Mouse (Mus musculus): ENCODE results near the gene Atp2b2. TPM values are rescaled to one million over a fixed set of nuclear protein-coding genes. Genes with fewer than 3 reads are reported as not detected.
A peak's percentile ranks its signal among the peaks of the same experiment; 100 is the strongest.

Gene Atp2b2
- polyA plus RNA-seq, 1 experiment = not detected

- H3K4me1 ChIP-seq (ENCODE audit: control insufficient read depth, insufficient read depth, low read length) = peaks cover 23% of the 10 kb centered on the region
- TF ChIP-seq POLR2A (IDR thresholded peaks at IDR 0.05; ENCODE audit: borderline replicate concordance, low read depth, low read length) (no peak), CTCF (IDR thresholded peaks at IDR 0.05; ENCODE audit: low read depth, low read length) (no peak)
- H3K27ac ChIP-seq (ENCODE audit: insufficient read depth, low read depth, low read length) = no peak overlapping the region
- no peak overlapping the region for H3K4me3 ChIP-seq (ENCODE audit: insufficient read depth, low read length)
These were observed 294.1 kb downstream of the Atp2b2 start for GRCm38 (mm10) chr6:113748351-113748750.

DNA sequence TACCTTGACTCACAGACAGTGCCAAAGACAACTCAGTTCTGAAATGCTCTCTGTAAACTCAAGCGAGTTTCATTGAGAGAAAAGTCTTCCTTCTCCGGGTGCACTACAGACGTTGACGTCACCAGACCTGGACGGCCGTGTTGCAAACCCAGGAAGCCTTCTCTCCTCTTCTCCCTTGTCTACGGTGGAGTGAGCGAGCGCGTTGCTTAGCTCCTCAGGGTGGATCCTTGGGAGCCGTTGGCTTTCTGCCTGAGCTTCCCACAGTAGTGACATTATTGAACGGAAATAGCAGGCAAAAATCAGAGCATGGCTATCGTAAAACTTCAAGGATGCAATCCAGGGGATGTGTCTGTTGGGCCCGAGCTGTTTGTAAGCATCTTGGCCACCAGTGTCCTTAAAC is 295.1 kb downstream of the Atp2b2 start:
- TF ChIP-seq POLR2A (IDR thresholded peaks at IDR 0.05; ENCODE audit: borderline replicate concordance, low read depth, low read length) = no peak
- TF ChIP-seq CTCF (IDR thresholded peaks at IDR 0.05; ENCODE audit: low read depth, low read length) = no peak
- Histone ChIP-seq H3K4me1 (ENCODE audit: control insufficient read depth, insufficient read depth, low read length) (peaks cover 17% of the 10 kb centered on the region), H3K4me3 (ENCODE audit: insufficient read depth, low read length) (no peak overlapping the region), H3K27ac (ENCODE audit: insufficient read depth, low read depth, low read length) (no peak overlapping the region)

- Histone ChIP-seq H3K27ac (ENCODE audit: insufficient read depth, low read depth, low read length) (no peak overlapping the region), H3K4me3 (ENCODE audit: insufficient read depth, low read length) (no peak overlapping the region), H3K4me1 (ENCODE audit: control insufficient read depth, insufficient read depth, low read length) (peaks cover 12% of the 10 kb centered on the region)
- TF ChIP-seq CTCF (IDR thresholded peaks at IDR 0.05; ENCODE audit: low read depth, low read length) (no peak), POLR2A (IDR thresholded peaks at IDR 0.05; ENCODE audit: borderline replicate concordance, low read depth, low read length) (no peak)
These were observed 297.3 kb downstream of the Atp2b2 start for GRCm38 (mm10) chr6:113745117-113745516.

GRCm38 (mm10) chr6:113743111-113743510 is 299.3 kb downstream of the Atp2b2 start:
- H3K4me3 ChIP-seq (ENCODE audit: insufficient read depth, low read length) = no peak overlapping the region
- H3K27ac ChIP-seq (ENCODE audit: insufficient read depth, low read depth, low read length) = no peak overlapping the region
- H3K4me1 ChIP-seq (ENCODE audit: control insufficient read depth, insufficient read depth, low read length) = peaks cover 16% of the 10 kb centered on the region
- no peak for TF ChIP-seq POLR2A (IDR thresholded peaks at IDR 0.05; ENCODE audit: borderline replicate concordance, low read depth, low read length)
- no peak for TF ChIP-seq CTCF (IDR thresholded peaks at IDR 0.05; ENCODE audit: low read depth, low read length)

GRCm38 (mm10) chr6:113742321-113742720 is 300.1 kb downstream of the Atp2b2 start:
- no peak overlapping the region for H3K4me3 ChIP-seq (ENCODE audit: insufficient read depth, low read length)
- H3K4me1 ChIP-seq (ENCODE audit: control insufficient read depth, insufficient read depth, low read length) = peaks cover 16% of the 10 kb centered on the region
- TF ChIP-seq CTCF (IDR thresholded peaks at IDR 0.05; ENCODE audit: low read depth, low read length) = no peak
- no peak for TF ChIP-seq POLR2A (IDR thresholded peaks at IDR 0.05; ENCODE audit: borderline replicate concordance, low read depth, low read length)
- H3K27ac ChIP-seq (ENCODE audit: insufficient read depth, low read depth, low read length) = no peak overlapping the region

DNA sequence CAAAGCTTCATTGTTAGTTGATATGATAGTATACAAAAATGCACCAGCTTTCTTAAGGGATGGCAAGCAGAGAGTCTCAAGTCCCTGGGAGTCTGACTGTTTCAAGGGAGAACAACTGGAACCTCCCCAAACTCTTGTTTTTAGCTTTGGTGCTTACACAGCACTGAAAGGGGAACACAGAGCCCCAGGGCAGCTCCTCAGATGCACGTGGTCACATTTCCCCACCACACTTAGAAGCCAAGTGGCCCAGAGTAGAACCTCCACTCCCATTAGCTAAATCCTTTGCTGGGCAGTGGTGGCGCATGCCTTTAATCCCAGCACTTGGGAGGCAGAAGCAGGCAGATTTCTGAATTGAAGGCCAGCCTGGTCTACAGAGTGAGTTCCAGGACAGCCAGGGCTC is 301.0 kb downstream of the Atp2b2 start:
- no peak overlapping the region for H3K4me3 ChIP-seq (ENCODE audit: insufficient read depth, low read length)
- peak overlapping the region; percentile 54 for H3K27ac ChIP-seq (ENCODE audit: insufficient read depth, low read depth, low read length)
- TF ChIP-seq POLR2A (IDR thresholded peaks at IDR 0.05; ENCODE audit: borderline replicate concordance, low read depth, low read length) (no peak), CTCF (IDR thresholded peaks at IDR 0.05; ENCODE audit: low read depth, low read length) (no peak)
- H3K4me1 ChIP-seq (ENCODE audit: control insufficient read depth, insufficient read depth, low read length) = peaks cover 16% of the 10 kb centered on the region

- Histone ChIP-seq H3K4me3 (ENCODE audit: insufficient read depth, low read length) (peak within 1 kb of the TSS; percentile 94), H3K27ac (ENCODE audit: insufficient read depth, low read depth, low read length) (peak within 1 kb of the TSS; percentile 54)
- TF ChIP-seq POLR2A (IDR thresholded peaks at IDR 0.05; ENCODE audit: borderline replicate concordance, low read depth, low read length) (no peak), CTCF (IDR thresholded peaks at IDR 0.05; ENCODE audit: low read depth, low read length) (no peak)
These were observed 301.9 kb downstream of the Atp2b2 start, which contains the start of gene Sec13 for GRCm38 (mm10) chr6:113740236-113741217. Sec13 (minus strand) TSS chr6:113740743.

DNA sequence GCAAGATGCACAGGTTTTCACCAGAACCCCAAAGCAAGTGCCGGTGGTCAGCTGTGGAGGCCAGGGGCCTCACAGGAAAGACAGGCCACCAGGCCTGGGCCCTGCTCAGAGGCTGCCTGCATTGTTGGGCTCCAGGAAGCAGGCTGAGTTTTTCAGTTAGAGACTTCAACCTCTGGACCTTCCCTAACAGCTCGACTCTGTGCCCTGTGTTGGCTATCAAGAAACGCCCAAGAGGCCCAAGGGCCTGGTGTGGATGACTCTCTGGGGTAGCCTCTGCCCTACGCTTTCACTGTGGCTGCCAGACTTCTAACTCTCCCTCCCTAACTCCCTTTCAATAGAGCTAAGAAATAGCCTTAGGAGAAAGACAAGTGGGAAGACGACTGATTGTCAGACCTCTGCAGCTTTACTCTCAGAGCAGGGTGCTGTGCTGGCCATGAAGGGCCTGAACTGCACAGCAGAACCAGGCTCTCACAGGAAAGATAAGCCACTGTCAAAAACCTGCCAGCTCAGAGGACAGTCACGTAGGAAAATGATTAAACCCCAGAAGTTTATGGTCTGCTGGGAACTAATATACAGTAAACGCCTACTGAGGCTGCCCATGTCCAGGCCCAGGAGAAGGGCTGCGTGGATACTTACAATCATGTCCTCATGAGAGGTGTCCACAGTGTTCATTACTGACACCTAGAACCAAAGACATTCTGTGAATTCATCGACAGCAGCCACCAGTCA is 304.9 kb downstream of the Atp2b2 start:
- Histone ChIP-seq H3K4me3 (ENCODE audit: insufficient read depth, low read length) (no peak overlapping the region), H3K27ac (ENCODE audit: insufficient read depth, low read depth, low read length) (no peak overlapping the region), H3K4me1 (ENCODE audit: control insufficient read depth, insufficient read depth, low read length) (peaks cover 16% of the 10 kb centered on the region)
- no peak for TF ChIP-seq CTCF (IDR thresholded peaks at IDR 0.05; ENCODE audit: low read depth, low read length)
- TF ChIP-seq POLR2A (IDR thresholded peaks at IDR 0.05; ENCODE audit: borderline replicate concordance, low read depth, low read length) = no peak

More at GRCm38 (mm10) chr6:113740236-113741217, 301.9 kb downstream of the Atp2b2 start, which contains the start of gene Sec13:
- peaks cover 16% of the 10 kb centered on the region for H3K4me1 ChIP-seq (ENCODE audit: control insufficient read depth, insufficient read depth, low read length)

DNA sequence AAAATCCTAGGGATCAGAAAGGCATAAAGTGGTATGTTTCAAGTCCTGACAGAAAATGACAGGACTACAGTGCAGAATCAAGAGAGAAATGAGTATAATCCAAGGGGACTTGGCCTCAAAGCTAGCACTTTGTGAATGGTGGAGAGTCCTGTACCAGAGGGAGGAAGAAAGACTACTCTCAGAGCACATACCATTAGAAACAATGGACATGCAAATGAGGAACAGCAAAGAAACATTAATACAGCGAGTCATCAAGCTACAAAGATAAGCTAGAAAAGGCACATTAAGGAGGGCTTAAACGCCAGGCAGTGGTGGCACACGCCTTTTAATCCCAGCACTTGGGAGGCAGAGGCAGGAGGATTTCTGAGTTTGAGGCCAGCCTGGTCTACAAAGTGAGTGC is 311.1 kb downstream of the Atp2b2 start:
- H3K4me1 ChIP-seq (ENCODE audit: control insufficient read depth, insufficient read depth, low read length) = peaks cover 8% of the 10 kb centered on the region
- no peak overlapping the region for H3K27ac ChIP-seq (ENCODE audit: insufficient read depth, low read depth, low read length)
- TF ChIP-seq POLR2A (IDR thresholded peaks at IDR 0.05; ENCODE audit: borderline replicate concordance, low read depth, low read length) (no peak), CTCF (IDR thresholded peaks at IDR 0.05; ENCODE audit: low read depth, low read length) (no peak)
- no peak overlapping the region for H3K4me3 ChIP-seq (ENCODE audit: insufficient read depth, low read length)

Measured in bone marrow macrophage, adult 2 months (primary cell).